Mouse (Mus musculus): ENCODE measurements around the gene Gm20388.

GRCm38 (mm10) chr8:123907604-123908003, 3997.0 kb downstream of the Gm20388 start:
- TF ChIP-seq ZNF384 (IDR thresholded peaks at IDR 0.05; ENCODE audit: low read depth, low read length) = no peak
- TF ChIP-seq HCFC1 (IDR thresholded peaks at IDR 0.05; ENCODE audit: borderline replicate concordance, insufficient read depth, low read length) = no peak
- TF ChIP-seq ZC3H11A (IDR thresholded peaks at IDR 0.05; ENCODE audit: borderline replicate concordance, low read depth, low read length) = no peak
